Mouse (Mus musculus): ENCODE measurements at regions not wholly inside any gene's neighbourhood (a gene's known extent, or its start where the extent isn't known, plus 50 kb on each side); places are given as distances from the start of the nearest gene placed in this dataset.
A peak's percentile ranks its signal among the peaks of the same experiment; 100 is the strongest.

DNA sequence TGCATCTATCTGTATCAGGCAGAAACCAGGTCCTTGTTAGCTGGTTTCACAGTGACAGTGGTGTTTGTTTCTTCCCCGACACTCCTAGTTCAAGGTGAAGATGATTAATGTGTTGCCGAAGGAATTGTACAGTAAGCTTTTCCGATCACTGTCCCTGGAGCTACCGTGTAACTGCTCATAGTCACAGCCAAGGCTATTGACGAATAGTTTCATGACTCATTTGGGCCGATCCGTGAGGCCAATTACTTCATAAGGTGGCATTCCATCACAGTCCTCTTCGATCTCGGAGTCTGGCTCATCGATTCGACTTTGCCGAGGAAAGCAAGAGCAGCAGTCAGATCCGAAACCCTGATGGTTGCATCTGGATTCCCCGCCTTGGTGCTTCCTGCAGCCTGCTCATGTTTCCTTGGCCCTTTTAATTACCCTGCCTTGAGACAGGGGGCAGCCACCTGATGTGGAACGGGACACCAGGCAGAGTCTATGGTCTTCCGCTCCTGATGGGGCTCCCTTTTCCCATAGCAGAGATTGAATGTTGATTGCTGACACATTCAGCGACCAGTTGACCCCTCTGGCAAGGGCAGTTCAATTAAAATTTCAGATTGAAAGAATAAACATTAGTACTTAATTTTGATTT is 441.7 kb upstream of the Cdh4 start:
- no peak for DNase-seq (ENCODE audit: low spot score)

DNA sequence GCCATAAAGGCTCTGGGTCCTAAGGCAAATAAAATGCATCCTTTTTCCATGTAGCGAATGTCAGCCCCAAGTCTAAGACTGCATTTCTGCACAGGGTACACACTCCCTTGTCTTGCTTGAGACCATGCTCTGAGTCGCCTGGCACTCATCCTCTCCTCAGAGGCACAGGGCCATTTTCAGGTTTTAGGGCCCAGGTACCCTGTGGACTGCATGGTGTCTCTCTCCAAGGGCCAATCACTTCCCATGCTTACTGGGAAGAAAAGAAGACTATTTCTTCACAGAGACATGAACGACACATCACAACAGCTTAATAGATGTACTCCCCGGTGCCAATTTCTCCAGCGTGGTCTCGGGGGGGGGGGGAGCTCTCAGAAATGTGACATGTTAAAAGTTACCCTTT is 434.5 kb upstream of the Cdh4 start:
- no peak for DNase-seq (ENCODE audit: low spot score)

DNA sequence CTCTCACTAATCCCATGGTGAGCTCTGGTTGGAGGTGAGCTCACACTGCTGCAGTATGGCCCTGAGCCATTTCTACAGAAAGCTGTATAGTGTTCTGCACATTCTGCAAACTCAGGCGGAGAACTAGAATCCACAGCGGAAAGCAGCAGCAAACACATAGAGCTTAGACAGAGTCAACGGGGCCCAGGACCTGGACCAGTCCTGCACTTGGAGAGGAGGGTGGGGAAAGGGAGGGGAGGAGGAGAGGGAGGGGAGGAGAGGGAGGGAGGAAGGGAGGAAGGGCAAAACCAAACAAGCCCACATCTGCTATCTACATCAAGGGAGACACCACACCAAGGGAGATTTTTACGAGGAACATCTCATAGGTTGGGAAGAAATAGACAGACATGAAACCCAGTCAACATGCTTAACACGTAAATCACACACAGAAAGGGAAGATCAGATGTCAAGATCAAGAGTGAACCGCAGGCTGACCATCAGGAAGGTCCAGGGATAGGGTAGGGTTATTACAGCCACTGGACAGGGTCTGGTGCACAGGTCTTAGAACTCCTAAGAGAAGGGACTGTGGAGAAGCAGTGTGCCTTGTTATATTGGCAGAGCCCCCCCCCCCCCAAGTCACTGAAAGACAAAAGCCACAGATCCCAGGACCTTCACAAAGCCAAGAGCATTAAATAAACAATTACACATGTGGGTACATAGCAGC is 428.2 kb upstream of the Cdh4 start:
- DNase-seq (ENCODE audit: low spot score) = no peak

DNA sequence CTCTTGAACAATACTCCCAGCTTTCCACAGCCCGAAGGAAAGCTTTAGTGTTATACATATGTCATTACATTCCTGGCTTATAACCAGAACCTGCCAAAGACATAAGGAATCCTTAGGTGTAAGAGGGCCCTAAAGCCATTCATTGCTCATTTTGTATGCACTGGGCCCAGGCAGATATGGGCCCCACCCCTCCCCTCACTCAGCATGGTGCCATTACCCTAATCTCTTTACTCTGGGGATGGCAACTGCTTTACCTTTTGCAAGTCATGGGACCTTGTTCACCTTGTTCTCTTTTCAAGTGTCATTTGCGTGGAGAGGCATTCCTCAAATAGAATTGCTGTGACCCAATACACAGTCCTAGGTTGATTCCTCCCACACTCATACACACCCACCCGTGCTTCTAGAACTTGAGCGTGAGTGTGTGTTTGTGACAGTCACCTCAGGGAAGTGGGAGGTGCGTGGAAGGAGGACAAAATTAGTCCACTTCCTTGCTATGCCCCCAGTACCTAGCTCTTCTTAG is 419.5 kb upstream of the Cdh4 start:
- no peak for DNase-seq (ENCODE audit: low spot score)

DNA sequence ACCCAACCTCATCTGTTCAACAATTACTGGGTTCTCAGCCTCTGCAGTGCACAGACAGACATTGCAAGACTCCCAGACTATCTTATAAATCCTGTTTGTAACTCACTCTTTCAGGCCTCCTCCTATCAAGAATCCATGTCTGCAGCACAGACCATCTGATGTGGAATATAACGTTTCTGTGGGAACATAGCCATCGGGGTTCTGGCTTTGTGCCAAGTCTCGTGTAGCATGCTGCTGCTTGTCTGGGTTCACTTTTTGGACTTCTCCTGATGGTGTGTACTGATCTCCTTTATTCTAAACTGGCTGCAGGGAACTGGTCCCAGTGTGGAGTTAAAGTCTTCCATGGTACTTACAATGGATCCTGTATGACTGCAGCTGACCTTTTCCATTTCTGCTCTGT is 418.0 kb upstream of the Cdh4 start:
- DNase-seq (ENCODE audit: low spot score) = no peak

DNA sequence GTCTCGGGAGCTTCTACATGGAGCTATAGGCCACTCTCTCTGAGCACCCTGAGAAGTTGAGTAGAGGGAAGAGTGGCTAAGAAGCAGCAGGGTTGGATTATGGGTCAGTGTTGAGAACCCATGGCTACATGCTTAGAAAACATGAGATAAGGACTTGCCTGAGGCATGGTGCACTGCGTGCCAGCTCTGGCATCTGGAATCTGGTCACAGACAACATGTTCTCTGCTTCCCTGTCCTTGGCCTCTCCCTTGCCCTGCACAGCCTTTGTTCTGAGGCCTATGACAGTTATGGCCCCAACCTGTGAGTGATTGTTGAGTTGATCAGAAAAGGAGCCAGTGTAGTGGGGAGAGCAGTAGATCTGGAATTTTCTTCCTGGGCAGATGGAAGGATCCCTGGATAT is 409.1 kb upstream of the Cdh4 start:
- DNase-seq (ENCODE audit: low spot score) = no peak

DNA sequence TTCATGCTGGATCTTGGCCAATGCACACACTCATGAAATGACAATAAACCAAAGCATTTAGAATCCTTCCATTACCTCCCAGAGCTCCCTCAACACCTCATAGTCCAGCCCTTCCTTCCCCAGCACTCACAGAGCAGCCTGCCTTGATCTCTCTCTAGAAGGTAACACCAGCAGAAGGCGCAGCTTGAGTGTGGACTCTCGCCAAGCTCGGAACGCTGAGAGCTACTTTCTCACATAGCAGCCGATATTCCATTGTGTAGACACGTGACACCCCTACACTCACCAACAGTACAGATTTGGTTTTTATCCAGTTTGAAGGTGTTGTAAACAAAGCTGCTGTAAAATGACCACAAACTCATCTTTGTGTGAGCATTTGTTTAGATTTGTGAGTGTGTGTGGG is 406.8 kb upstream of the Cdh4 start:
- DNase-seq (ENCODE audit: low spot score) = no peak

DNA sequence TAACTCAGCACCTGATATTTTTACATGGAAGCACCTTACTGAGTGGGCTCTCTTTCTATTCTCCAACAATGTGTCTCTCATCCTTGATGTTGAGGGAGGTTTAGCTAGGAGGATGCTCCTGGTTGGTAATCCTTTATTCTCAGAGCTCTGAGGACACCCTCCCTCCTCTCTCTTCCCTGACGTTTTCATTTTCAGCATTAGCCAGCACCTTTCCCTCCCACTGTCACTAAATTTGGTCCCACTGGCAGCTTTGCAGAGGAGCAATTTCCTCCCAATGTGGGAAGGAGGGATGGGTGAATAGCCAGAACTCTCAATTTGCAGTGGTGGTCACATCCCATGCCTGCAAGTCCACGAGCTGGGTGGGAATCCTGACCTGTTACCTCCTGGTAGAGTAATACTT is 402.5 kb upstream of the Cdh4 start:
- DNase-seq (ENCODE audit: low spot score) = no peak

DNA sequence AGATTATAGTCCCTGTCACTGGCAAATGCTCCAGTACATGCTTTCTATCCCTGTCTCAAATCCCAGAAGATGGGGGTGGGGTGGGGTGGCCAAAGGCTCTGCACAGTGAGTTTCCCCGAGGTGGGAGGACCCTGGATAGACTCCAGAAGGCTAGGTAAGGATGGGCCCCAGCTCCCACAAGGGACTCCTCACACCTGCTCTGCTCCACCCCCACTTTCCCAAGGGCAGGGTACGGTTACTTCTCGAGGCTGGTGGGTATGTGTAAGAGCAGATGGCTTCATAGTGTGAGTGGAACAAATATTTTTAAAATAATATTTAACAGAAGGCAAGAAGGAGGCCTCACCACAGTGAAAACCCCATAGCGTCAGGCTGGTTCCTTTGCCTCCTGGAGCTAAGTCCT is 398.6 kb upstream of the Cdh4 start:
- no peak for DNase-seq (ENCODE audit: low spot score)

DNA sequence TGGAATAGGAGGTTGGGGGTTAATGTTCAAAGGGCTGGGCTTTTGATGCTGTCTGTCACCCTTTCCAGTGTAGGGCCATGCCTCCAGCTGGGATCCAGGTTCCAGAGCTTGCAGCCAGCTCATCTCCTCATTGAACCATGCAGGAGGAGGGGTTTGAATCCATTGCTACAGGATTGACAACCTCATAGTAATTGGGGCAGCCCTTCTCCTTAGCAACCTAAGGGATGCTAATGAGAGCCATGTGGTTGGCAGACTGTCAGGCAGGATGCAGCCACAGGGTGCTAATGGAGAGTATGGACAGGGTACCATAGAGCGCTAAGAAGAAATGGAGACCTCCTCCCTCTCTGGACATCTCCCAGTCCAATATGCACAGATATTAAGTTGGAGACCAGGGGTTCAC is 396.9 kb upstream of the Cdh4 start:
- no peak for DNase-seq (ENCODE audit: low spot score)

DNA sequence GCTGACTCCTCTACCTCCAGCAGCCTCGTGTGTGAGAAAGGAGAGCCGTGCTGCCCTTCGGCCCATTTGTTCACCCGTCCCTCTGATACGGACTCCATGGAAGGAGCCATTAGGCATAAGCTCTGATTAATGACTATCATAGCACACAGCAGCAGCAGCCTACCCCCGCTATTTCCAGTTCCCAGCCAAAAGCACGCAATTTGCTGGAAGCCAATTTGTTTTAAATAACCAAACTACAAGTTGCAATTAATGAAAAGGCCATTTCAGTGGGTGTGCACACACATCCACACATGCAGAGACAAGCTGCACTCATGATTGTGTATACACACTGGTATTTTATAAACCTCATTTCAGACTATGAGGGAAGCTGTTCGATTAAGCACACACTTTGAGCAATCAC is 387.8 kb upstream of the Cdh4 start:
- DNase-seq (ENCODE audit: low spot score) = no peak

DNA sequence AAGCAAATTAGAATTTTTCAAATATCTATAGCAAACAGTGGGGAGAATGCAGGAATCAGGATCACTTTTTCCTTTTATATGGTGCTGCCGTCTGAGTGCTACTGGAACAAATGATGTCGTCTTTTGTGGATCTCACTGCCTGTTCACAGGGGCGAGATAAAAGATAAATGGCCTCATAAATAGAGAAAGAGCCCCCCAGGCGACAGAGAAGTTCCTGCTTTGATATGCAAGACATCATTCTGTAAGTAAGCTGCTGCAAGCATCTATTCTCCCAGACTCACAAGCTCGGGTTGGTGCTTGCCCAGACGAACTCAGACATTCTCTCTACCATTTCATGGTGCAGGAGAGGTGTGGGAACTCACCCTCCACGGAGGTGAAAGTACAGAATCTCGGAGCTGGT is 377.6 kb upstream of the Cdh4 start:
- DNase-seq (ENCODE audit: low spot score) = no peak

DNA sequence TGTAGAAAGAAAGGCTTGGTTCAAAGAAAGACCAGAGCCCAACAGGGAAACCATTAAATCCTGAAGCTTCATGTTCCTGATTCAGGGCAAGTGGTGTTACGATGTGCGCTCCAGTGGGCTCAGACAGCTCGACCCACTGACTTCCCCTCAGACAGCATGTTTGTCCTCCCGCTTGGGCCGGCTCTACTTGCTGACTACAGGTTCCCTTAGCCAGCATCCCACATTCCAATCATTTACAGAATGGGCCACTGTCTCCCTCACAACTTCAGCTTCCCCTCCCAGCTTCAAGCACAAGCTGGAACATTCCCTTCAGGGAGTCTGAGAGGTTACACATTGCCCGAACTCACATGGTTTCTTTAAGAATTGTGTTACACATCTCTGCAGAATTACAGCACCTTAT is 372.7 kb upstream of the Cdh4 start:
- DNase-seq (ENCODE audit: low spot score) = no peak

DNA sequence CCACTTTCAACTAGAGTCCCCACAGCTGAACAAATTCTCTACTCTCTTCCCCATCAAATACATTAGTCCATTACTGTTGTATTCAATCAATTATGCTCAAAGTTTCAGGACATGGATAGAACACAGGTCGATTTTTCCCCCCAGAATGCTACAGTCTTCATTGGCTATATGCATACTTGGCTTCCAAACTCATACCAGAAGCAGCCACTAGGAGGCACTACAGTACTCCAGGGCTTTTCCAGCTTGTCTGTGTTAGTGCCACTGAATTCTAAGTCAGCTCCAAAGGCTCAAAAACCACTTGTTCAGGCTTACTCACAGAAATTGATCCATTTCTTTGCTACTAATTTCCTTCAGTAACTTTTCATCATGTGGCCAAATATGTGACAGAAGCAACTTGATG is 371.9 kb upstream of the Cdh4 start:
- peak; percentile 0 for DNase-seq (ENCODE audit: low spot score)

DNA sequence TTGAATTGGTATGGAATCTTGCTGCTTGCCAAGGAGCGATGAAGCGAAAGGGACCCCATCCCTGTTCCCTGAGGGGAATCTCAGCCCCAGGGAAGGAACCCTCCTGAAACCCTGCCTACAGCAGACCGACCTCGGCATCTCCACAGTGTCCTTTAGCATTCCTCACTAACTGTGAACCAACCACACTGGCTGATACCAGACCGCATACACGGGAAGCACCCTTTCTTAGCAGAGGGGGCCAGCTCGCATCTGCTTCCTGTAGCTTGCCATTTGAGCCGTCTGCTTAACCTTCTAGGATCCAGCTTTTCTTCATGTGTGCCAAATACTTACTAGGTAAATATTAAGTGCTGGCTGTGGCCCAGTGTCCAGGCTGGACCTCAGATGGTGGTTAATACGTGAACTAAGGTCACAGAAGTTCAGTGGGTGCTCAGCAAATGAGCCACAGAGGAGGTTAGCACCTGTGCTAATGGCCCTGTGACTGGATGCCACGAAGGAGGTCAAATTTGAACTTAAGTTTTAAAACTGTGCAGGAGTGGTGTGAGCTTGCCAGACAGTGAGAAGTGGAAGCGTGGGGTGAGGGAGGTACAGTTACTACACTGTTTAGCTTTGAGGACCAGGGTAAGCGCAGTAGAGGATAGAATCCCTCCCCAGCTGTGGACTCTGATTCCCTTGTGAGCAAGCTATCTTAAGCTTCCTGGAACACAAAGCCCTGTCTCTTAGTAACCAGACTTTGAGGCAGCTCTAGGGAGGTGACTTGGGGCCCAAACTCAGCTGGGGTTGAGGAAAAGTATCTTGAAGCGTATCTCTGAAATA is 361.6 kb upstream of the Cdh4 start:
- no peak for DNase-seq (ENCODE audit: low spot score)

DNA sequence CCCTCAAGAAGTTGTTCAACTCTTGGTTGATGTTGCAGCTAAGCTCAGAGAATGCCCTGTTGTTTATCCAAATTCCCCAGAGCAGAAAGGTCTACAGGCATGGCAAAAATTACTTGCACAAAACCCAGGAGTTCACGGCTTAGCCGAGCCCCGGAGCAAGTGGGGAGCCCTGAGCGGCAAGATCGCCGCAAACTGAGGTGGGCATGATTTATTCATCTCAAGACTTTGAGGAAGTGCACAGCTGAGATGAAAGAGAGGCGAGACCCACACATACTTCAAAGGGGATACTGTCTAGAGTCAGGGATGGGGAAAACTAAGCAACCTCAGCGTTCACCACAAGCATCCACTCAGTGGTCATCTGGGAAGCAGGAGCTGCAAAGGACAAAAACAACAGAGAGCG is 355.3 kb upstream of the Cdh4 start:
- no peak for DNase-seq (ENCODE audit: low spot score)

DNA sequence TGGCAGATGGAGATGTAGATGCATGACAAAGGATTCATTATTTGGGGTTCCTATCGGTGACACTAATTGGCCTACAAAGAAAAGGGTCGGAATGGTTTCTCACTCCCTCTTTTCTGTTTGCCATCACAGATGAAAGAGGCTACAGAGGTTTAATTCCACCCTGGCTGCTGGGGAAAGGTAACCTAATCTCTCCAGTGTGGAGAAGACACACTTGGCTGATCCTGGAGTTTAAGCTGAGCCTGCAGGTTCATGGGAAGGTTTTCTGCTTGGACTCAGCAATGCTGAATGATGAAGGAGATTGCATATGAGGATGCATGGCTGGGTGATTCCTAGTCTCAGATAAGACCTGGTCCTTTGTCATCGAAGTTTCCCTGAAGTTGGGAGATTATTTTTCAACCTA is 350.8 kb upstream of the Cdh4 start:
- DNase-seq (ENCODE audit: low spot score) = no peak

DNA sequence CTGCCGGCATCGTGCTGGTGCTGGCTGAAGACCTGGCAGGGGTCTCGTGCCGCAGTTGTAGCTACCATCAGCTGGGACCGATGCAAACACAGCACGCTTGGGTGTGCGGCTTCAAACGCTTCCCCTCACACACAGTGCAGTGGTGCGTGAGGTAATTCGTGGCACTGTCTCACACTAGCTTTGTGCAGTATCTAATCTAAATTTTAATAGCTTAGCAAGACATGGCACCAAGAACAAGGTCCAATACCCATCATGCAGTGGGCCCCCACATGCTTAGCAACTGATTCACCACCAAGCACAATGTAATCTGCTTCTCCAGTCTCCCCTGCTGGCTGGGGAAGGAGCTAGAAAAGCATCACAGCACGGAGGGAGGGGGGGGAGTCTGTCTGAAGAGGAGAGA is 348.2 kb upstream of the Cdh4 start:
- no peak for DNase-seq (ENCODE audit: low spot score)

DNA sequence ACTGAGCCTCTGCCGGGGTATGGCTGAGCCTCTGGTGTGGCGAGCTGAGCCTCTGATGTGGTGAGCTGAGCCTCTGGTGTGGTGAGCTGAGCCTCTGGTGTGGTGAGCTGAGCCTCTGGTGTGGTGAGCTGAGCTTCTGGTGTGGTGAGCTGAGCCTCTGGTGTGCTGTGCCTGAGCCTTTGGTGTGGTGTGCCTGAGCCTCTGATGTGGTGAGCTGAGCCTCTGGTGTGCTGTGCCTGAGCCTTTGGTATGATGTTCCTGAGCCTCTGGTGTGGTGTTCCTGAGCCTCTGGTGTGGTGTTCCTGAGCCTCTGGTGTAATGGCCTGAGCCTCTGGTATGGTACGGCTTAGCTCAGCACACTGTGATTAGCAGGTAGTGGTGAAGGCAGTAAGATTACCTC is 346.2 kb upstream of the Cdh4 start:
- no peak for DNase-seq (ENCODE audit: low spot score)

DNA sequence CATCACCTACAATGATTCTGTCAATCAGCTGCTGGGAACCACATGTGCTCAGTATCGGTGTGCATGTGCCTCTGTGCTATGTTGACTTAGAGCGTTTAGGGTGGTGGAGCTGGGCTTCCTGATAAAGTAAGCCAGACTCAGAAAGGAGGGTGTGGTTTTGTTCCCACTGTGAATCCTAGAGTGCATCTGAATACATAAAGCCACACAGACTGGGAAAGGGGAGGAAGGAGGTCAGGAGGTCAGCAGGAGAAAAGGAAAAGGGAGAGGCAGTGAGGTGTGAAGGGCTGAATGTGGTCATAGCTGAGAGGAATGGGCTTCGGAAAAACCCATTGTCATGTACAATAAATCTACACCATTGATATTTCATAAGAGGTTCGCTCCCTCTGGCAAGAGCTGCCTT is 345.4 kb upstream of the Cdh4 start:
- DNase-seq (ENCODE audit: low spot score) = no peak

DNA sequence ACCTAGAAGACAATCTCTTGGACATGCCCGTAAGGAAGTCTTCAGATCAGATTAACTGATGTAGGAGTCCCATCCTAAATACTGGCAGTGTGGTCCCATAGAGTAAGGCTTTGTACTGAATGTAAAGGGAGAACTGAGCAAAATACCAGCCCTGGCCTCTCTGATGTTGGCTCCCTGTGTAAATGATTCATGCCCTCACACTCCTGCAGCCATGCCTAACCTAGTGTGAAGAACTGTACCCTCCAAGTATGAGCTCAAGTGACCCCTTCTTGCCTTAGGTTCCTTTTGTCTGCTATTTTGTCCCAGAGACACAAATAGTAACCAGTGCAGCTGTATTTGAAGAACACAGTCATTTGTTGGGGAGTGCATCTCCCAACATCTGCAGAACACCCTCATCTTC is 342.4 kb upstream of the Cdh4 start:
- no peak for DNase-seq (ENCODE audit: low spot score)

DNA sequence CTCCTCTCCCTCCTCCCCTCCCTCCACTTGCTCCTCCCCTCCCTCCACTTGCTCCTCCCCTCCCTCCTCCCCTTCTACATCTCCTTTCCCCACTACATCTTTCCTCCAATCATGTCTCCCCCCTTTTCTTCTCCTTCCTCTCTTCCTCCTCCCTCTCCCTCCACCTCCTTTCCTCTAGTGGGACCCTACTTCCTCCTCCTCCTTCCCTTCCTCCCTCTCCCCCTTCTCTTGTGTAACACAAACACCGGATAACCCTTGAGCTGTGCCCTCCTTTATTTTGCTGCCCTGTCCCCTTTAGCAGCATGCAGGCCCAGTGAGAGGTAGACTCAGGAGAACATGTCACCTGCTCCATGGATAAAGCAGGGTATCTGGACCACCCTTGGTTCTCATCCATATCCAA is 339.1 kb upstream of the Cdh4 start:
- no peak for DNase-seq (ENCODE audit: low spot score)

DNA sequence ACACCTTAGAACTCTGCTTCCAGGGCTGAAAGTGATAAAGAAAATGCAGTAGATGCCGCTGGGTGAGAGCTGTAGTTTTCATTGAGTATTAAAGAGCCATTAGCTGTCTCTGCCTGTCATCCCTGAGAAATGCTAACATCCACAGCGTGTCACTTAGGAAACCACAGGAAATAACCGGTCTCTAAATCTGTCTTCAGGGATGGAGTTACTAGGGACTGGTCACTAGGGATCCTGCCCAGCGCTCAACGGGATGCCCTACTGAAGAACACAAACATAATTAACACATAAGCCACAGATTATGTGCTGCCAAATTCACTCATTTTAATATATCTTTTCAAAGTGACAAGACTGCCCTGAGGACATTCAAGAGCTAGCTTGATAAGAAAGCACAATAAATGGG is 329.3 kb upstream of the Cdh4 start:
- no peak for DNase-seq (ENCODE audit: low spot score)

Data from c-Kit-positive CD71-positive TER-119-positive erythroid progenitor cells, embryonic 14.5 days (primary cell).